Mouse (Mus musculus): ENCODE measurements around the gene Dnpep. TPM values are rescaled to one million over a fixed set of nuclear protein-coding genes. Genes with fewer than 3 reads are reported as not detected.

Gene Dnpep
- polyA plus RNA-seq, 1 experiment from 2014 or later, result 110 TPM

GRCm38 (mm10) chr1:75264091-75264880 lies 53.5 kb downstream of the Dnpep start, which contains the start of gene Ptprn:
TSS of gene Ptprn (minus strand) at chr1:75264502.
- H3K27me3 ChIP-seq (ENCODE audit: insufficient read depth, low read length), result peaks cover 24% of the 10 kb centered on the region
- H3K9me3 ChIP-seq (ENCODE audit: low read depth, low read length), result no peaks in the 10 kb centered on the region
- no peak for ATAC-seq (ENCODE audit: insufficient read depth)
- H3K36me3 ChIP-seq (ENCODE audit: insufficient read depth), result no peaks in the 10 kb centered on the region
- H3K27ac ChIP-seq (ENCODE audit: low read depth), result no peak within 1 kb of the TSS
- H3K4me2 ChIP-seq, result no peak within 1 kb of the TSS
- TF ChIP-seq CTCF (IDR thresholded peaks at IDR 0.05; ENCODE audit: low read depth), result no peak
- no peaks in the 10 kb centered on the region for H3K4me1 ChIP-seq (ENCODE audit: insufficient read depth)
- 11% methylated on average over 32 of the region's 32 CpGs for whole genome bisulfite sequencing
- no peak for DNase-seq
- no peak within 1 kb of the TSS for H3K9ac ChIP-seq
- H3K4me3 ChIP-seq (ENCODE audit: low read depth, low read length), result no peak within 1 kb of the TSS

GRCm38 (mm10) chr1:75262969-75263951 lies 54.5 kb downstream of the Dnpep start:
- Histone ChIP-seq H3K27ac (ENCODE audit: low read depth) (no peak overlapping the region), H3K4me3 (ENCODE audit: low read depth, low read length) (no peak overlapping the region), H3K4me2 (no peak overlapping the region), H3K4me1 (ENCODE audit: insufficient read depth) (no peaks in the 10 kb centered on the region), H3K27me3 (ENCODE audit: insufficient read depth, low read length) (peaks cover 24% of the 10 kb centered on the region), H3K36me3 (ENCODE audit: insufficient read depth) (no peaks in the 10 kb centered on the region), H3K9me3 (ENCODE audit: low read depth, low read length) (no peaks in the 10 kb centered on the region), H3K9ac (no peak overlapping the region)
- ATAC-seq (ENCODE audit: insufficient read depth) (no peak), DNase-seq (peak; percentile 94)
- no peak for TF ChIP-seq CTCF (IDR thresholded peaks at IDR 0.05; ENCODE audit: low read depth)
- WGBS, result 2% methylated on average over 40 of the region's 40 CpGs

GRCm38 (mm10) chr1:75261278-75261677 lies 56.5 kb downstream of the Dnpep start:
- no peak for TF ChIP-seq CTCF (IDR thresholded peaks at IDR 0.05; ENCODE audit: low read depth)
- H3K9me3 ChIP-seq (ENCODE audit: low read depth, low read length), result no peaks in the 10 kb centered on the region
- H3K4me3 ChIP-seq (ENCODE audit: low read depth, low read length), result no peak overlapping the region
- peaks cover 24% of the 10 kb centered on the region for H3K27me3 ChIP-seq (ENCODE audit: insufficient read depth, low read length)
- H3K27ac ChIP-seq (ENCODE audit: low read depth), result no peak overlapping the region
- H3K9ac ChIP-seq, result no peak overlapping the region
- no peak overlapping the region for H3K4me2 ChIP-seq
- ATAC-seq (ENCODE audit: insufficient read depth) (no peak), DNase-seq (no peak)
- H3K4me1 ChIP-seq (ENCODE audit: insufficient read depth), result no peaks in the 10 kb centered on the region
- no peaks in the 10 kb centered on the region for H3K36me3 ChIP-seq (ENCODE audit: insufficient read depth)

Other genes with a start within 250 kb of the Dnpep start
- 9.2 and 10.0 TPM in 2 replicates for gene Nhej1, start 192.8 kb downstream of the Dnpep start, polyA plus RNA-seq (2014; fragmentation: Nextera tagmentation; extraction: Ambion mirVana)
- 0.20 and 0.23 TPM in 2 replicates for gene Slc23a3, start 184.1 kb downstream of the Dnpep start, polyA plus RNA-seq (2014; fragmentation: Nextera tagmentation; extraction: Ambion mirVana)
- 31.5 and 32.4 TPM in 2 replicates for gene Cnppd1, start 175.3 kb downstream of the Dnpep start, polyA plus RNA-seq (2014; fragmentation: Nextera tagmentation; extraction: Ambion mirVana)
- 52.9 and 55.2 TPM in 2 replicates for gene Retreg2, start 175.2 kb downstream of the Dnpep start, polyA plus RNA-seq (2014; fragmentation: Nextera tagmentation; extraction: Ambion mirVana)
- 32.6 and 32.9 TPM in 2 replicates for gene Zfand2b, start 149.3 kb downstream of the Dnpep start, polyA plus RNA-seq (2014; fragmentation: Nextera tagmentation; extraction: Ambion mirVana)
- 15.4 and 16.8 TPM in 2 replicates for gene Abcb6, start 137.6 kb downstream of the Dnpep start, polyA plus RNA-seq (2014; fragmentation: Nextera tagmentation; extraction: Ambion mirVana)
- gene Ankzf1, start 125.8 kb downstream of the Dnpep start, polyA plus RNA-seq (2014; fragmentation: Nextera tagmentation; extraction: Ambion mirVana), result 13.3 and 16.5 TPM in 2 replicates
- 25.2 and 27.5 TPM in 2 replicates for gene Atg9a, start 125.8 kb downstream of the Dnpep start, polyA plus RNA-seq (2014; fragmentation: Nextera tagmentation; extraction: Ambion mirVana)
- gene Glb1l, start 107.2 kb downstream of the Dnpep start, polyA plus RNA-seq (2014; fragmentation: Nextera tagmentation; extraction: Ambion mirVana), result 16.0 and 16.7 TPM in 2 replicates
- gene Stk16, start 107.2 kb downstream of the Dnpep start, polyA plus RNA-seq (2014; fragmentation: Nextera tagmentation; extraction: Ambion mirVana), result 115 and 119 TPM in 2 replicates
- gene Tuba4a, start 98.1 kb downstream of the Dnpep start, polyA plus RNA-seq (2014; fragmentation: Nextera tagmentation; extraction: Ambion mirVana), result 21.3 and 25.3 TPM in 2 replicates
- not detected in 2 replicates for gene A630095N17Rik, start 85.9 kb downstream of the Dnpep start, polyA plus RNA-seq (2014; fragmentation: Nextera tagmentation; extraction: Ambion mirVana)
- gene Dnajb2, start 81.6 kb downstream of the Dnpep start, polyA plus RNA-seq (2014; fragmentation: Nextera tagmentation; extraction: Ambion mirVana), result 14.1 and 16.9 TPM in 2 replicates
- 0.21 and 0.37 TPM in 2 replicates for gene Ptprn, start 53.5 kb downstream of the Dnpep start, polyA plus RNA-seq (2014; fragmentation: Nextera tagmentation; extraction: Ambion mirVana)
- not detected in 2 replicates for gene Resp18, start 39.6 kb downstream of the Dnpep start, polyA plus RNA-seq (2014; fragmentation: Nextera tagmentation; extraction: Ambion mirVana)
- gene Des, start 42.3 kb upstream of the Dnpep start, polyA plus RNA-seq (2014; fragmentation: Nextera tagmentation; extraction: Ambion mirVana), result 42.9 and 46.3 TPM in 2 replicates
- gene Speg, start 57.3 kb upstream of the Dnpep start, polyA plus RNA-seq (2014; fragmentation: Nextera tagmentation; extraction: Ambion mirVana), result 40.1 and 44.7 TPM in 2 replicates
- 61.2 and 67.3 TPM in 2 replicates for gene Gmppa, start 117.9 kb upstream of the Dnpep start, polyA plus RNA-seq (2014; fragmentation: Nextera tagmentation; extraction: Ambion mirVana)
- 0.12 and 0.18 TPM in 2 replicates for gene Asic4, start 132.4 kb upstream of the Dnpep start, polyA plus RNA-seq (2014; fragmentation: Nextera tagmentation; extraction: Ambion mirVana)
- gene Chpf, start 161.3 kb upstream of the Dnpep start, polyA plus RNA-seq (2014; fragmentation: Nextera tagmentation; extraction: Ambion mirVana), result 32.8 and 35.1 TPM in 2 replicates
- gene Tmem198, start 161.5 kb upstream of the Dnpep start, polyA plus RNA-seq (2014; fragmentation: Nextera tagmentation; extraction: Ambion mirVana), result 0.26 and 0.72 TPM in 2 replicates
- 83.9 and 93.3 TPM in 2 replicates for gene Obsl1, start 188.5 kb upstream of the Dnpep start, polyA plus RNA-seq (2014; fragmentation: Nextera tagmentation; extraction: Ambion mirVana)
- gene Inha, start 189.1 kb upstream of the Dnpep start, polyA plus RNA-seq (2014; fragmentation: Nextera tagmentation; extraction: Ambion mirVana), result 1.7 and 2.1 TPM in 2 replicates
- gene Stk11ip, start 203.5 kb upstream of the Dnpep start, polyA plus RNA-seq (2014; fragmentation: Nextera tagmentation; extraction: Ambion mirVana), result 18.5 and 19.0 TPM in 2 replicates
- gene Slc4a3, start 228.3 kb upstream of the Dnpep start, polyA plus RNA-seq (2014; fragmentation: Nextera tagmentation; extraction: Ambion mirVana), result 9.7 and 12.1 TPM in 2 replicates